In the genomic region with DNA sequence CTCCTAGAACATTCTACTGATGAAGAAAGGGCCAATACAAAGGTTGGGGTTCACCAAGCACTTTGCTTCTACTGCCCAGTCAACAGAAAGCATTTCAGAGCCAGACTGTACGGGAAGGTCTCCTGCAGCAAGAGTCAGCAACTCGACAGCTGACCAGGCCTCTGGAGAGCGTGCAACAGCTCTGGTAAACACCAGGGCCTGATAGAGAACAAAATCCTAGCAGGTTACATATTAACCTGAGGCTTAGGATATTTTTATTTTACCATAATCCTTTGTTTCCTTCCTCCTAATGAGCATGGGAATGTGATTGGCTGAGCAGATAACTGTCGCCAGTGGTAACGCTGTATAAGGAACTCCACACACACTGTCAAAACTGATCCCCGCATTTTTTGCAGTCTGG, we compare ENCODE assay signal across 22 mouse cellular contexts. TPM values are rescaled to one million over a fixed set of nuclear protein-coding genes. Genes with fewer than 3 reads are reported as not detected.
A peak's percentile ranks its signal among the peaks of the same experiment; 100 is the strongest.
DNase-seq lines count a peak whose midpoint lies in the region; ATAC-seq and TF ChIP-seq lines count a peak whose summit lies in the region.
"Had no signal": no experiment of that assay in that cellular context is flagged by ENCODE, and none has a peak within 500 bp of the region (broad histone marks: within the 10 kb centered on the region; RNA-seq: fewer than 3 reads in every experiment).

No protein-coding gene starts in this region.

- H3K4me3 ChIP-seq in kidney, adult 2 months (ENCODE audit: insufficient read depth, low read depth, low read length): no peak overlapping the region
- H3K4me3 ChIP-seq in kidney, embryonic 14.5 days (ENCODE audit: low read length): no peak overlapping the region
- H3K4me3 ChIP-seq in liver, postnatal 0 days (ENCODE audit: low read depth, low read length): no peak overlapping the region
- H3K4me3 ChIP-seq: embryonic facial prominence, embryonic 10.5 days; forebrain, embryonic 15.5 days; limb, embryonic 13.5 days; megakaryocyte, embryonic 14.5 days had no signal

- no peak for TF ChIP-seq EP300 in liver, postnatal 0 days (IDR thresholded peaks at IDR 0.05; ENCODE audit: low read depth)

- WGBS in kidney, adult 2 months: 40% methylated on average over 6 of the region's 6 CpGs
- 77% methylated on average over 6 of the region's 6 CpGs for WGBS in kidney, embryonic 14.5 days
- 58% methylated on average over 6 of the region's 6 CpGs for WGBS in liver, postnatal 0 days (ENCODE audit: insufficient replicate concordance)

- peak; percentile 80 for DNase-seq in kidney, adult 2 months
- DNase-seq in urinary bladder, adult 2 months (ENCODE audit: low spot score): peak; percentile 4
- DNase-seq in urinary bladder, adult 18-20 months (ENCODE audit: low spot score in 2 of 2): no peak
- no peak for DNase-seq in liver, postnatal 0 days
- DNase-seq in cerebellum, postnatal 36 days: no peak
- DNase-seq in lung, postnatal 25 days (ENCODE audit: low spot score): no peak
- DNase-seq: adrenal gland, postnatal 36 days; cerebellum, adult 9-10 months; layer of hippocampus, adult 9-11 months; lung, adult 2 months; lung, postnatal 36 days; midbrain, embryonic 14.5 days; right cerebral cortex, postnatal 25 days had no signal

- H3K4me2 ChIP-seq in kidney, embryonic 14.5 days (replicated peaks; ENCODE audit: low read depth, low read length): no peak overlapping the region
- H3K4me2 ChIP-seq in liver, postnatal 0 days (ENCODE audit: low read depth, low read length): no peak overlapping the region
- H3K4me2 ChIP-seq: forebrain, embryonic 15.5 days; heart, embryonic 11.5 days; limb, embryonic 13.5 days had no signal

- TF ChIP-seq POLR2A in kidney, adult 2 months (IDR thresholded peaks at IDR 0.05; ENCODE audit: low read depth, low read length): no peak

- no peaks in the 10 kb centered on the region for H3K27me3 ChIP-seq in kidney, adult 2 months (replicated peaks; ENCODE audit: control insufficient read depth, insufficient read depth, low read length)
- no peaks in the 10 kb centered on the region for H3K27me3 ChIP-seq in kidney, embryonic 14.5 days (ENCODE audit: control insufficient read depth, insufficient read depth, low read length)
- no peaks in the 10 kb centered on the region for H3K27me3 ChIP-seq in liver, postnatal 0 days (ENCODE audit: insufficient read depth, low read length)
- H3K27me3 ChIP-seq: forebrain, embryonic 15.5 days; limb, embryonic 13.5 days; megakaryocyte, embryonic 14.5 days had no signal

- peak overlapping the region; percentile 15 for H3K27ac ChIP-seq in kidney, adult 2 months (ENCODE audit: insufficient read depth, low read depth, low read length)
- no peak overlapping the region for H3K27ac ChIP-seq in kidney, embryonic 14.5 days (ENCODE audit: low read depth, low read length)
- H3K27ac ChIP-seq in liver, postnatal 0 days (ENCODE audit: low read depth): 0 out of 2 replicates have a peak overlapping the region, but pooled peaks have one; percentile 23
- H3K27ac ChIP-seq: embryonic facial prominence, embryonic 10.5 days; forebrain, embryonic 15.5 days; limb, embryonic 13.5 days had no signal

- H3K36me3 ChIP-seq in kidney, adult 2 months (ENCODE audit: control insufficient read depth, insufficient read depth, low read length): no peaks in the 10 kb centered on the region
- peaks cover 50% of the 10 kb centered on the region for H3K36me3 ChIP-seq in kidney, embryonic 14.5 days (ENCODE audit: control insufficient read depth, insufficient read depth, low read length)
- H3K36me3 ChIP-seq in liver, postnatal 0 days (replicated peaks; ENCODE audit: insufficient read depth, low read length): peaks cover 39% of the 10 kb centered on the region

- H3K9me3 ChIP-seq in kidney, embryonic 14.5 days (ENCODE audit: control insufficient read depth, low read length): no peaks in the 10 kb centered on the region
- no peaks in the 10 kb centered on the region for H3K9me3 ChIP-seq in liver, postnatal 0 days (ENCODE audit: low read length)
- H3K9me3 ChIP-seq: embryonic facial prominence, embryonic 10.5 days; forebrain, embryonic 15.5 days; limb, embryonic 13.5 days; megakaryocyte, embryonic 14.5 days had no signal

- no peak for ATAC-seq in kidney, embryonic 14.5 days (ENCODE audit: low FRiP score, low TSS enrichment)
- ATAC-seq in liver, postnatal 0 days: peak; percentile 46
- no peak for ATAC-seq in inflammation-experienced regulatory T-cells, adult 6 months
- ATAC-seq: CD4-positive, CD25-positive, alpha-beta regulatory T cell, adult 4 months; forebrain, embryonic 15.5 days; hindbrain, embryonic 16.5 days had no signal

- no peak overlapping the region for H3K9ac ChIP-seq in kidney, embryonic 14.5 days (ENCODE audit: low read depth, low read length)
- no peak overlapping the region for H3K9ac ChIP-seq in liver, postnatal 0 days (replicated peaks)
- H3K9ac ChIP-seq: forebrain, embryonic 15.5 days; limb, embryonic 13.5 days had no signal

- 0 out of 2 replicates have a peak, but pooled peaks have one; percentile 7 for TF ChIP-seq CTCF in kidney, adult 2 months (conservative IDR thresholded peaks at IDR 0.05; ENCODE audit: insufficient read depth, insufficient read length, low read depth, low read length)
- TF ChIP-seq CTCF in liver, postnatal 0 days (IDR thresholded peaks at IDR 0.05; ENCODE audit: low read depth): no peak

- H3K4me1 ChIP-seq in kidney, adult 2 months (ENCODE audit: control insufficient read depth, insufficient read depth, low read length): peaks cover 12% of the 10 kb centered on the region
- H3K4me1 ChIP-seq in kidney, embryonic 14.5 days (ENCODE audit: control insufficient read depth, insufficient read depth, low read length): peaks cover 8% of the 10 kb centered on the region
- H3K4me1 ChIP-seq in liver, postnatal 0 days (ENCODE audit: insufficient read depth): peaks cover 15% of the 10 kb centered on the region

RNA-seq across cellular contexts. Expression of a gene that starts 3.3 kb away (rescaled TPM):
- polyA plus RNA-seq in kidney, adult 2 months (2012; rRNA removed): 14.9 and 16.5 TPM in 2 replicates
- polyA plus RNA-seq in kidney, embryonic 14.5 days (2014; fragmentation: Nextera tagmentation; extraction: Ambion mirVana): 49.7 and 72.2 TPM in 2 replicates
- polyA plus RNA-seq in urinary bladder, adult 2 months (2012; rRNA removed): 10.7 and 10.9 TPM in 2 replicates
- polyA plus RNA-seq in liver, postnatal 0 days (2015; fragmentation: Nextera tagmentation; extraction: Ambion mirVana): 16.7 and 18.6 TPM in 2 replicates
- 10 to 100 TPM; 28.7 to 35.6 (median 29.5) TPM for polyA plus RNA-seq in inflammation-experienced regulatory T-cells, adult 6 months (2017; shearing (Covaris generic))

Comparison
In these comparisons a context has a peak if more than half of its experiments do, and no peak if none do; other contexts are left out.
1. DNase-seq: peak in kidney, adult 2 months (single experiment) and urinary bladder, adult 2 months (single experiment); none in urinary bladder, adult 18-20 months (0 of 2), liver, postnatal 0 days (single experiment), cerebellum, postnatal 36 days (0 of 2) and lung, postnatal 25 days (single experiment).